Mouse (Mus musculus): ENCODE data around the gene Fam124a.

Fam124a gene

DNA sequence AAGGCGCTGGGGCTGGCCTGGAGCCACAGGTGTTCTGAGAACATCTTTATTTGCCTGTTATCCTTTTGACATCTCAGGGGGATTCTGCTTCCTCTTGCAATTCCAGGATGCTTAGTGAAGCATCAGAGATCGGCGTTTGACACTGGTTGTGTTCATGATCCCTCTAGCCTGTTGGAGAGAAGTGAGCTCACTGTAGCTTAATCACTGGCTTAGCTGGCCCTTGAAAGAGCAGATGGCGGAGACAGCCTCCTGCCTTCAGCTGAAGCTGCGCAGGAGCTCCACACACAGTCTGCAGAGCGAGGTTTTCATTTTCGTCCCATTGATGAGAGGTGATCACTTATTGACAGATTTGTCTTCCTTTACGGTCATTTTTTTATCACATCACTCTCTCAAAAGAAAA, 20.3 kb downstream of the Fam124a start:
- no peak for DNase-seq (ENCODE audit: low spot score)

DNA sequence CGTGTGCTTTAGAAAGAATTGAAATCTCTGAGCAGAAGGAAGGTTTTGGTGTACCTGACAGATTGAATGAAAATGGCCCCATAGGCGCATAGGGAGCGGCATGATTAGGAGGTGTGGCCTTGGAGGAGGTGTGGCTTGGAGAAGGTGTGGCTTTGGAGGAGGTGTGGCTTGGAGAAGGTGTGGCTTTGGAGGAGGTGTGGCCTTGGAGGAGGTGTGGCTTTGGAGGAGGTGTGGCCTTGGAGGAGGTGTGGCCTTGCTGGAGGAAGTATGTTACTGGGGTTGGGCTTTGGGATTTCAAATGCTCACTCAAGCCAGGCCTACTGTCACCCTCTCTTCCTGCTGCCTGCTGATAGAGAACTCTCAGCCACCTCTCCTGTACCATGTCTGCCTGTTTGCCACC, 25.4 kb downstream of the Fam124a start:
- no peak for DNase-seq (ENCODE audit: low spot score)

DNA sequence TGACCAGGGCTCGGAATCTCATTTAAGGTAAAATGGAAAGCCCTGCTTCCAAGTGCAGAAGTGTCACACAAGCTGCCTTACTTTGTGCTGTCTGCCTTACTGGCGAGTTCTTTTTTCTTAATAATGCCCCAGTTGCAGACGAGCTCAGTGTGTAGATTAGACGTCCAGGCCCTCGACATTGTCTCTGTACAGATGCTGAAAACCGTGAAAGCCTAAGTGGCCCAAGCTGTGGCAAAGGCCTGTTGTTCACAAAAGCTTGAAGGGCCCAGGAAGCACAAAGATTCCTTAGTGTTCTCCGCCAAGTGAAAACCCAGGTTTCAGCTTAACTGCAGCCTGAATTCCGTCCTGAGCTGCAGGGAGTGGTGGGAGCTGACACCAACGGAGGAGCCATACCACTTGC, 26.2 kb downstream of the Fam124a start:
- DNase-seq (ENCODE audit: low spot score) = no peak

DNA sequence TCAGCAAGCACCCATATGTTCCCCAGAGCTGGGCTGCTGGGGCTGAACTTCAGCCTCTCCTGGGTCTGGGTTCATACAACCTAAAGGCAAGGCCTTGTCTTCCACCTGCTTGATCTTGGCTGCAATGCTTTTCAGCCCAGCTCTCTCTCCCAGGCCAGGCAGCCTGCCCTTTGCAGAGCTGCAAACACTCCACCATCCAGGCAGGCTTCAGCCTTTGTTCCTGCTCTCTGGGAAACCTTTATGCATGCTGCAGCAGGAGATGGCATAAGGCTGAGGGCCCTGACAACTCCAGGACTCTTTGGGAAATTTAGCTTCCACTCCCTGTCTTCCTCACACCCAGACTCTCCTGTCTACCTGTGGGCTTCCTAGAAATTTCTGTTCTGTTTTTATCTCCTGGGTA, 29.1 kb downstream of the Fam124a start:
- no peak for DNase-seq (ENCODE audit: low spot score)

DNA sequence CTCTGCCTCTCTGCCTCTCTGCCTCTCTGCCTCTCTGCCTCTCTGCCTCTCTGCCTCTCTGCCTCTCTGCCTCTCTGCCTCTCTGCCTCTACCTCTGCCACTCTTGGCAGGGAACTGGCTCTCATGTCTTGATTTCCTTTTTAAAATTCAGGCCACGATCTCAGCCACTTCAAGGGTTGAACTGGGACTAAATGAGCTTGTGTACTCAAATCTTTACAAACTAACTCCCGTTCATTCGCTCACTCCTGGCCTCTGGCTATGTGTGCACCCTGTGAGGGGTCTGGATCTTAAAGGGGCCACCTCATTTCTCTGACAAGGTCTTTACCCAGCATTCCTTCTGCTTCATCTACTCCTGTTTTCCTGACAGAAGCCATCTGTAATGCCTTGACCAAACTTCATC, 29.8 kb downstream of the Fam124a start:
- DNase-seq (ENCODE audit: low spot score) = no peak

DNA sequence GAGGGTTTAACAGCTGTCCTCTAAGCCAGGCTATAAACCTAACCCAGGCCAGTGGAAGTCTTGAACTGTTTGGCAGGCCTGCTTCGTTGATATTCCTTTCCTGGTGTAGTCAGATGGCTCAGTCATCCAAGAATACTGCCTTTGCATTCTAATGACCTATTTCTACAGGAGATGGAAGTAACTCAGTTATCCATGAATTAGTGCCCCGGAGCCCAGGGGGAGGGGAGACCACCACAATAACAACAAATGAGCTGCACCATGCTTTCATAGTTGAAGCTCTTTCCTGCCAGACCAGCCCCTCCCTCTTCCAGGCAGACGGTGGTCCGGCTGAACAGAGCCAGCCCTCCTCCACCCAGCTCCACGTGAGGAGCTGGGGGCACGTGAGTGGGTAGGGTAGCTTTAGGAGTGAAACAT, 44.6 kb downstream of the Fam124a start:
- no peak for DNase-seq (ENCODE audit: low spot score)

DNA sequence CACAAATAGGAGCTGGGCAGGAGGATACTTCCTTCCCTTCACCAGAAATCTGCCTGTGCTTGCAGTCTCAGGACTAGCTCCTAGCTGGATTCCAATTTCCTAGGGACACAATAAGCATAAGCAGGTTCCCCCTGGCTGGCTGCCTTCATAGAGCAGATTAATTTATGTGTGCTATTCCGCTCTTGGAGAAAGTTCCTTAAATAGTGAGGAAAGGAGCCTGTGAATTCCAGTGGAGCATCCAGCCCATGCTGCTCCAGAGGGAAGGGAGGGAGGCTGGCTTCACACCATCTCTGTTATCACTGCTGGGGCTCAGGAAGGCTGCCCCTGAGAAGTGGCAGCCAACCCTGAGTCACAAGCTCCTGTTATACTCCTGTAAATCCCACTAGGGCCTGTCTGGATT, 46.7 kb downstream of the Fam124a start:
- no peak for DNase-seq (ENCODE audit: low spot score)

DNA sequence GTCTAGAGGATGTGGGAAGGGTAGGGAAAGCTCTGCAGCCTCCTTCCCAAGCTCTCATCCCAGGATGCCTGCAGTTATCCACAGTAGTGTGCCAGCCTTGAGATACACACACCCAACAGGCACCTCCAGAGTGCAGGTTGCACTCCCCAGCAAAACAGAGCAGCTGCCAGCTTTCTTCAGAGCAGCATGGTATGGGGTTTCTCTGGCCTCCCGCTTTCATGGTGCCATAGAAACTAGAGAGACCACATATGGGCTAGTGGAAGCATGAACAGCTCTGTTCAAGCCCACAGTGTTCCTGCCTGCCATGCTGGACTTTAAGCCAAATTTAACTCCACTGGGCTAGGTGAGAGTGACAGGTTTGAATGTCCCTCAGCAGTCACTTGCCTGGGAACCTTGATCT, 47.3 kb downstream of the Fam124a start:
- no peak for DNase-seq (ENCODE audit: low spot score)

DNA sequence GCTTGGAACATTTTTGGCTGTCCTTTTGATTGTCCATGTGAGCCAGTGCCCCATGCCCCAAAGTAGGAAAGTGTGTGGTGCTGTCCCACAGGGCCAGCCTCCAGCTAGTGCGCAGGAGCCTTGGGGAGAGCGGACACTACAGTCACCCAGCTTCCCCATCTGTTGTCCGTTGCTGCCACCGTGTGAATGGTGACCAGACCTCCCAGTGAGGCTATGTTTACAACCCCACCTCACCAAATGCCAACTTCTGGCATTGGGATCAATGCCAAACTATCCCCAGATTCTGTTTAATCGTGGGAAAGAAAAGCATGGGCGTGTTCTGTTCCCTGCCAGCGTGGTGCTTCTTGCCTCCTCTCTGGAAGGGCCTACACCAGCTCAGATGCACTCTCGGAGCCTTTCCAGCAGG, 52.3 kb downstream of the Fam124a start:
- no peak for DNase-seq (ENCODE audit: low spot score)

DNA sequence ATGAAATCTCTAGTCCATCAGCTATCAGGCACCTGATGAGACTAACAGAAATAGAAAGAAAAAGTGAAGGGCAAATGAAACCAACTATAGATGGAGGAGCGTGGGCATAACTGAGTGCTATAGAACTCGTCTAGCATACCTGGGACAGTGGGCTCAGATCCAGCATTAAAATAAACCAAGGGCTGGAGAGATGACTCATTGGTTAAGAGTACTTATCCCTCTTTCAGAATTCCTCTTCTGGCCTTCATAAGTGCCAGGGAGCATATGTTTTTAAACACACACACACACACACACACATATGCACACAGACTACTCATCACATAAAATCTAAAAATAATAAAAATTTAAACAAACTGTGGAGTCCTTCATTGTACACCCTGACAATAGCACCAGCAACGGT, 54.4 kb downstream of the Fam124a start:
- DNase-seq (ENCODE audit: low spot score) = no peak

DNA sequence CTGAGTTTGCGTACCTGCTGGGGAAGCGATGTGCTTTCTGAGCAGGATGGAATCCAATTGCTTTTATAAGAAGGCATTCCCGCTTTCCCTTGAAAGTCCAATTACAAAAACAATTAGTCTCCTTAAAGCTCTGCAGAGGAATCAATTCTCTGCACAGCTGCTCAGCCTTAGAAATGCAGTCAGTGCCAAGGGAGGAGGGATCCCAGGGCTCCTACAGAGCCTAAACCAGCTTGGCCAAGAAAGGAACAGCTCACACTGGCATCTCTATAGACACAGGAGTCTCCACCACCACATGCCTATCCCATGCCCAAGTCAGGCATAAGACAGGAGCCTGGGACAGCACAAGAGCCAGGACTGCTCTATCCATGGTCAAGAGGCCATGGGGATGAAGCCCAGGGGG, 66.9 kb downstream of the Fam124a start:
- DNase-seq (ENCODE audit: low spot score) = no peak

DNA sequence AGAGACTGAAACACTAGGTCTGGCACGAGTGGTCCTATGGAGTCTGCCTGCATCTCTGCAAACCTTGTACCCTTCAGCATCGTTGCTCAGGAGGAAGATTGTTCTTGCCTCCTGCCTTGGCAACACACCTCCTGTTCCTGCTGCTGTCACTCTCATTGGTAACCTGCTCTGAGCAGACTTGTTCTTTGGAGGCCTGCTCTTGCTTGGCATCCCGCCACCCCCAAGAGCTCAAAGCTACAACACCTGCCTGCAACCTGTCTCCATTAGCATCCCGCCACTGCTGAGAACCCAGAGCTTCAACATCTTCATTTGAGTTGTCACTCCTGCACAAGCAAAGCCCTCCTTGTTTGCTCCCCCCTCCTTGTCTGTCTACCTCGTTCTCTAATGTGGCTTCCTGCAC, 72.4 kb downstream of the Fam124a start:
- DNase-seq (ENCODE audit: low spot score) = no peak

DNA sequence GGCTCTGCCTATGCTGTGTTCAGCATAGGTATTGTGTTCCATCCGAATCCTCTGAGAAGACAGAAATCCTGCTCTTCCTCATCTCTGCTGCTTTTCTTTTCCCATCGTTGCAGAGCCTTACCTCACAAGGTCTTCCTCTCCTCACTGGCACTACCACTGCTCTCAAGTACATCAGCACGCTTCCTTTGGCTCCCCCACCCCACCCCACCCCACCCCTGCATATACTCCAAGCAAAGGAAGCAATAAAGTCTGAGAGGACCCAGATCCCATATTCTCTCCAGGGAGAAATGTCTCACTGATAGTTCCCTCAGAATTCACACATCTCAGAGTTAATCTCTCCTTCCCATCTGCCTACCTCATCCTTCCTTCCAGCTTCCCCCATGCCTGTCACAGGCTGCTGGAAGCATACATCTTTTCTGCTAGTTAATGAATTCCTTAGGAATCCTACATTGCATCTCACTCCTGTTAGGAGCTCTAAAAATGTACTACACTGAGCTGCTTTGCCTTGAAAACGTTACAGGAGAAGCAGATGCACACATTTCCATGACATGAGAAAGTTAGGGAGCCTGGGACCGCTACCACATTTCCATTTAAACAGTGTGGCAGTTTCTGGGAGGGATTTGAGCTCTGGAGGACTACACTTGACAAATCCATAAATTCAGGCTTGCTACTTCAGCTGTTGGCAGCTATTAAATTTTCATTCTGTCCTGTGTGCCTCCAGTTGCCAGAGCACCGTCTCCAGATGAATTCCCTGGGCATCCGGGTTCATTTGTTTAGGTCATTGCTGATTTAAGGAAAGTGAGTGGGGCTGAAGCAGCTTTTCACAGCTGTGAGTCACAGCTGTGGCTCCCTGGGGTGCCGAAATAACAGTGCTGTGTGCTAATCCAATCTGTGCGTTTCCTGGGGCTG, 82.2 kb downstream of the Fam124a start:
- DNase-seq (ENCODE audit: low spot score) = no peak

DNA sequence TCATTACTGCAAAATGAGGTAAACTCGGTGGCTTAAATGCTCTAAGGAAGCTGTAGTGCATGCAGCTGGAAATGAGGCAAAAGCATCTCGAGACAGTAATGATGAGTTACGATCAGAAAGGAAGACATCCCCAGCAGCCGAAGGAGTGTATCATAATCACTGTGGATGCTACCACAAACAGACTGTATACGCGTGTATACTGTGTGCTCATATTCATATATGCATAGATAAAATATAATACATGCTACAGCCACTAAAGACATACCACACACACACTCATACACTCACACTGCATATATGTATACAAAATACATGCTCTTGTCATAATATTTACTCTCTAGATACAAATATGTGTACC, 82.8 kb downstream of the Fam124a start:
- DNase-seq (ENCODE audit: low spot score) = no peak

DNA sequence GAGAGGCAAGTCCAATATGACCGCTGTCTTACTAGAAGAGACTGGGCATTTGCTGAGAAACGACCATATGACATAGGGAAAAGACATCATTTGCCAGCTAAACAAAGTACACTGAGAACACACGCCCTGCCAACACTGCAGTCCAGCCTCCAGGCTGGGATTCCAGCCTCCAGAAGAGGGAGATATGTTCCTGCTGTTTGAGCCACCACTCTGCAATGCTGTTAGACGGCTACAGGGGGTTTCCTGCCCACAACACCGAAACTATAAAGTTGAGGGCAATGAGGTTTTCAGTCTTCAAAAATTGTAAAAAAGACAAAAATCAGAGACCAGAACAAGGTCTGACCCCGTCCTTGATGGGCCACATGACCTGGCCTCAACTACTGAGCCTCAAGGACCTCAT, 83.6 kb downstream of the Fam124a start:
- peak; percentile 7 for DNase-seq (ENCODE audit: low spot score)

DNA sequence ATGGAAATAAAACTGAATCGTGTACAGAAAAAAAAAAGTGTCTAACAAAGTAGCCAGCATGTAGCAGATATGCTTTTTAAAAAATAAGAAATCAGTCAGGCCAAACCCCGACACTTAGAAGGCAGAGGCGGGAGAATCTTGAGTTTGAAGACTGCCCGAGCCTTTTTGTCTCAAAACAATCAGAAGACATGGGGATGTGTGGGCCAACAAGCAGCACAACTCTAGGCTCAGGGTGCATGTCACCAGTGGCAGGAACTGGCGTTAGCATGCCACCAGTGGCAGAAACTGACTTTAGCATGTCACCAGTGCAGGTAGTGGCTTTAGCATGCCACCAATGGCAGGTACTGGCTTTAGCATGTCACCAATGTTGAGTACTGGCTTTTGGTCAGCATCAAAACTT, 84.0 kb downstream of the Fam124a start:
- no peak for DNase-seq (ENCODE audit: low spot score)

DNA sequence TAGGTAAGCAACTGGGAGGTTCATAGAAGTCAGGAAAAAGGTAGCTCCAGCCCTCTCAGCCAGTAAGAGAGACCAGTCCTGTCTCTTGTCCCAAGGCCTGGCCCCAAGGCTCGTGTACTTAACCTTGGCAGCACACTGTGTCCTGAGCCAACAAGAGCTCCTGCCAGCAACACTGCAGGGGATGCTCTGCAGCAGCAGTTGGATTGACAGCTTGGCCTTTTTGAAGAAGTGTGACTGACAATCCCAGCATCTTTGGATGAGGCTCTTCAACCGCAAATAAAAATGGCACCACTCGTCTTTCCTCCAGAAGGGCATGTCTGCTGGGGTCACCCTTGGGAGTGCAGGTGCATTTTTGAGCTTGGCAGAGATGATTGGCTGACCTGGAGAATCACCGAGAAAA, 84.9 kb downstream of the Fam124a start:
- DNase-seq (ENCODE audit: low spot score) = no peak

DNA sequence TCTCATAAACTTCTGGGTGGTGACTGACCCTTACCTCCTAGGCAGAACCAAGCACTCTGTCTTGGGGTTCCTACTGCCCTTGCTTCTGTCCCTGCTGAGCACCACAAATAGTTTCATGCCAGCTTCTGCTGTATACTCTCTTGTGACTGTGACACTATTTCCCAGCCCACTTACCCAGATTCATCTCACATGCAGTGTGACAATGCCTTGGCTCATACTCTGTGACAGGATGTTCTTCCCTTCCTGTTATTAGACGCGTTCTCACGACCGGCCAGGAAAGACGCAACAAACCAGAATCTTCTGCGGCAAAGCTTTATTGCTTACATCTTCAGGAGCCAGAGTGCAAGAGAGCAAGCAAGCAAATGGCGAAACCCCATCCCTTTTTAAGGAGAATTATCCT, 86.8 kb downstream of the Fam124a start:
- DNase-seq (ENCODE audit: low spot score) = peak; percentile 32

DNA sequence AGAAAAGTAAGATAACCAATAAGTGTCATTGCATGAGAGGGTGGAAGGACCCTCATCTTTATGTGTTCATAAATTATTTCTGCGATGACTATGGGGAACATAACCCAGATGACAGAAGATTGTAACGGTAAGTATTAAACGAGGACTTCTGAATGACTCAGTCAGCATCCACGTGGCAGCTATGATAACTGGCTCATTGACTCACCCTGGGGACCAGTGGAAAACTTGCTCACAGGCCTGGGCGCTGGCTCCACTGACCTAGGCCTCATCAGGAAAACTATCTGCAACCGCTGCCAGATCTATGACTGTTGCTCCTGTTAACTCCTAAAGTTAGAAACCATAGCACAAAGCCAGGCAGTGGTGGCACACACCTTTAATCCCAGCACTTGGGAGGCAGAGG, 92.9 kb downstream of the Fam124a start:
- no peak for DNase-seq (ENCODE audit: low spot score)

DNA sequence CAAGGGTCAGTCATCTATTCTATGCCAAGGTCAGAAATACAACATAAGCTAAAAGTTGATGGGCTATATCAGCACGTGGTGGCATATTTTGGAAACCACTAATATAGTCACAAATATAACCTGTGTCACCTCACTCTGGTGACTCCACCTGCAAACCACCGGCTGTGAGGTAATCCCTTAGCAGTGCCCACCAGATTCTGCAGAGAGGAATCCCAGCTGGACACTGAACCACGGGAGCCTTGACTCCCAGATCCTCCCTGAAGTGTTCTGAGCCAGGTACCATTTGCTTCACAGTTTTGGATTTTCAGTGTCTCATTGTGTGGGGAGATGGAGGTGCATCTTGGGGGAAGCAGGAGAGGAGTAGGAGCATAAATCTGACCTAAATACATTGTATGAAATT, 94.8 kb downstream of the Fam124a start:
- no peak for DNase-seq (ENCODE audit: low spot score)

DNA sequence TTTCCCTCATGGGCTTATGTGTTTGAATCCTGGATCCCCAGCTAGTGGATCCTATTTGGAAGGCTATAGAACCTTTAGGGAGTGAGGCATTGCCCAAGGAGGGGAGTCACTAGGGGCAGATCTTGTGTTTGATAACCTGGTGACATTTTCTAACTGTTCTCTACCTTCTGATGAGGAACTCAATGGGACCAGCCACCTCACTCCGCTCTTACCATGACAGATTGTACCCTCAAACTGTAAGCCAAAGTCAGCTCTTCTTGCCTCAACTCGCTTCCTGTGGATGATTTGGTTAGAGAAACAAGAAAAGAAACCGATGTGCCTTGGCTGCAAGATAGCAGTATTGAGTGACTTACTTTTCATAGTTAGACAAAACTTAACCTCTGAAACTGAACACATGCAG, 96.2 kb downstream of the Fam124a start:
- DNase-seq (ENCODE audit: low spot score) = no peak

DNA sequence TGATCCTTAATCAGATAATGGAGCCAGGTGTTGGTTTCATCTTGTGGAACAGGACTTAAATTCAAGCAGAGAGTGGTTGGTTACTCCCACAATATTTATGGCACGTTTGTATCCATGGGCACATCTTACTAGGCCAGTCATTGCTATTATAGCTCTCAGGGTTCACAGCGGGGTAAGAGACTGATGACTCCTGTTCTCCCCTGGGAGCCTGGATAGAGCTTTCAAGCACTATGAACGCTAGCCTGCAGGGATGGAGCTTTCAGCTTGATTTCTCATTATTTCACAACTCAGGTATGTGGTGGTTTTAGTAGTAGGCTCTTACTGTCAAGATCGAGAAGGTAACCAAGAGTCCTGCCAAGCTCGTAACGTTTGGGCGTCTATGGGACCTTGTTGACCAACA, 100.5 kb downstream of the Fam124a start:
- DNase-seq (ENCODE audit: low spot score) = no peak

DNA sequence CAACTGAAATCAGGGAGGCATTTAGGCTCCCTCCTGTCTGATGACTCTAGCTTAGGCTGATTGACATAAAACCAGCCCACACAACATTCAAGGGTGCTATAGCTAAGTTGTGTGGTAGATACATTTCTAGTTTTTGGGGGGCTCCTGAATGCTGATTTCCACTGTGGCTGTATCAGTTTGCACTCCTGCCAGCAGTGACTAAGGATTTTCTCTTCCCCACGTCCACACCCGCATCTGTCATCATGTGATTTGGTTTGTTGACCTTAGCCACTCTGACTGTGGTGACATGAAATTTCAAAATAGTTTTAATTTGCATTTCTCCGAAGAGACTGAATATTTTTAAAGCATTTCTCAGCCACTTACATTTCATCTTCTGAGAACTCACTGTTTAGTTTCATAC, 101.9 kb downstream of the Fam124a start:
- no peak for DNase-seq (ENCODE audit: low spot score)
